Mouse (Mus musculus): Measurements from ENCODE around the gene Ern1. TPM values are rescaled to one million over a fixed set of nuclear protein-coding genes. Genes with fewer than 3 reads are reported as not detected.

Ern1 gene
- polyA plus RNA-seq (2014; fragmentation: Nextera tagmentation; extraction: Ambion mirVana) = 3.0 and 3.8 TPM in 2 replicates

DNA sequence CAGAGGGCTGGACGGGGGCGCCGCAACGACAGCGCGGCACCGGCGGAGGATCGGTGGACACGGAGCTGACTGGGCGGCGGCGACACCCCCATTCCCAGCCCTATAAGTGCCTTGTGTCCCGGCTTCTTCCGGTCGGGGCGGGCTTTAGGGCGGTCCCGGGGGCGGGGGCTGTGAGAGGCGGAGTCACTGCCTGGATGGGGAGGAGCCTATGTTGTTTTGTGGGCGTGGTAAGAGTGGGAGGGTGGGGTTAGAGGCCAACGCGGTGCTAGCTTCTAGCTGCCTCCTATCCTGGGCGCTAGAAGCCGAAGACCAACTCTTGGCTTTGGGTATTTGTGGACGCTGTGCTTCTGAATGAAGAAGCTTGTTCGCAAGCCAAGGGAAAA, at the start of gene Ern1:
Gene Ern1, minus strand, starts transcription at position 120 of the 383 bp plus-strand sequence.
- Histone ChIP-seq H3K27me3 (ENCODE audit: control insufficient read depth, insufficient read depth, low read length) (no peaks in the 10 kb centered on the region), H3K9me3 (replicated peaks; ENCODE audit: control insufficient read depth, low read length) (no peaks in the 10 kb centered on the region), H3K9ac (replicated peaks; ENCODE audit: low read length) (peak within 1 kb of the TSS; percentile 77), H3K36me3 (replicated peaks; ENCODE audit: control insufficient read depth, insufficient read depth, low read depth, low read length) (no peaks in the 10 kb centered on the region), H3K4me3 (ENCODE audit: low read depth, low read length) (peak within 1 kb of the TSS; percentile 95), H3K4me1 (ENCODE audit: control insufficient read depth, insufficient read depth, low read length) (no peaks in the 10 kb centered on the region), H3K4me2 (ENCODE audit: low read depth, low read length) (peak within 1 kb of the TSS; percentile 90), H3K27ac (replicated peaks; ENCODE audit: low read depth, low read length) (peak within 1 kb of the TSS; percentile 59)
- WGBS = under 1% methylated on average over 28 of the region's 28 CpGs
- DNase-seq (ENCODE audit: low spot score) = peak; percentile 95
- peak; percentile 96 for ATAC-seq (replicated peaks; ENCODE audit: insufficient number of reproducible peaks, low FRiP score, low TSS enrichment, low read depth)

DNA sequence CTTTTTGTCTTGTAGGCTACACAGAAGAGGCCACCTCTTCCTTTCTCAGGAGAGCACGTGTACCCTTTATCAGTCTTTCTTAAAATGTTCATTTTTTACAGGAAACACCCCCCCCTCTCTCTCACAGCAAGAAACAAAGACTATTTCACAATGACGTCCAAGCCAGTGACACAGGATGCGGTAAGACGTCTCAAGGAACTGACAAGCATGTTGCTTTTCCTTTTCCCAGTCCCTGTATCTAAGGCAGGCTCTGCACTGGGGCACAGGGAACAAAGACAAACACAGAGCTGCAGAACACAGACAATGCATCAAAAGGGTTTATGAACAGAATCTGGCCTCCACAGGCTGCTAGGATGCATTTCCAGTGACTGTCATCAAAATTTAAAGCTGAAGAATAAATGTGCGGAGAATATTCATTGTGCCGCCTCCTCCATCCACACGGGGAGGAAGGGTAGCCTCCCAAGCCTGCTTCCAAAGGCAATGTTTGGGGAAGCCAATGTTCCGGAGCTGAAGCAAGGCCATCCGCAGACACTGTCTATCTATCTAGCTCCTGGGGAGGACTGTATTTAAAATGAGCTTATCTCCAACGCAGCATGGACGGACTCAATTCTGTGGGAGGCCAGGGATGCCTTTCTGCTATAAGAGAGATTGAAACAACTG, 48.7 kb upstream of the Ern1 start:
- Histone ChIP-seq H3K4me1 (ENCODE audit: control insufficient read depth, insufficient read depth, low read length) (no peaks in the 10 kb centered on the region), H3K4me2 (ENCODE audit: low read depth, low read length) (no peak overlapping the region), H3K27ac (replicated peaks; ENCODE audit: low read depth, low read length) (no peak overlapping the region), H3K4me3 (ENCODE audit: low read depth, low read length) (no peak overlapping the region), H3K36me3 (replicated peaks; ENCODE audit: control insufficient read depth, insufficient read depth, low read depth, low read length) (no peaks in the 10 kb centered on the region), H3K27me3 (ENCODE audit: control insufficient read depth, insufficient read depth, low read length) (no peaks in the 10 kb centered on the region), H3K9ac (replicated peaks; ENCODE audit: low read length) (no peak overlapping the region), H3K9me3 (replicated peaks; ENCODE audit: control insufficient read depth, low read length) (no peaks in the 10 kb centered on the region)
- no peak for ATAC-seq (replicated peaks; ENCODE audit: insufficient number of reproducible peaks, low FRiP score, low TSS enrichment, low read depth)
- DNase-seq (ENCODE audit: low spot score) = no peak
- WGBS = 71% methylated on average over 11 of the region's 11 CpGs

DNA sequence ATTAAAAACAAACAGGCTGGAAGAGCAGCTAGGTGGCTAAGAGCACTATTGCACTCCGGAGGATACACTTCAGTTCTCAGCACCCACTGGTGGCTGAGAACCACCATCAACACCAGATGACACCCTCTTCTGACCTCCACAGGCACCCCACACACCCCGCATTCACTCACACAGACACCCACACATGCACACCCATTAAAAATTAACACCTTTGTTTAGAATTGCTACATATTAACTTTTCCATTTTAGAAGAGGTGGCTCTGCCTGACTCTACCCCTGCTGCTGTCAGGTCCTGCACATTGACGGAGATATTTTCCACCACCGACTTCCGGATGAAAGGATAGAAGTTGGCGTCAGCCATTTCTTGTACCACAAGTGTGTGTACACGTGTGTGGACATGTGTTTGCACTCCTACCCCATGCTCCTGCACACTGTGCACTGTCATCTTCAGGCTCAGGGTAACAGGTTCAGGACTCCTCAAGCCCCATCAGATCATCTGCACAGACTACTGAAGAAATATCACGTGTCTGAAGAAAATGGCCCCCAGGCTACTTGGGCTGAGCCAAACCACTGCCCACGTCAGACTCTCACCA, 48.1 kb upstream of the Ern1 start:
- no peak overlapping the region for H3K4me3 ChIP-seq (ENCODE audit: low read depth, low read length)

DNA sequence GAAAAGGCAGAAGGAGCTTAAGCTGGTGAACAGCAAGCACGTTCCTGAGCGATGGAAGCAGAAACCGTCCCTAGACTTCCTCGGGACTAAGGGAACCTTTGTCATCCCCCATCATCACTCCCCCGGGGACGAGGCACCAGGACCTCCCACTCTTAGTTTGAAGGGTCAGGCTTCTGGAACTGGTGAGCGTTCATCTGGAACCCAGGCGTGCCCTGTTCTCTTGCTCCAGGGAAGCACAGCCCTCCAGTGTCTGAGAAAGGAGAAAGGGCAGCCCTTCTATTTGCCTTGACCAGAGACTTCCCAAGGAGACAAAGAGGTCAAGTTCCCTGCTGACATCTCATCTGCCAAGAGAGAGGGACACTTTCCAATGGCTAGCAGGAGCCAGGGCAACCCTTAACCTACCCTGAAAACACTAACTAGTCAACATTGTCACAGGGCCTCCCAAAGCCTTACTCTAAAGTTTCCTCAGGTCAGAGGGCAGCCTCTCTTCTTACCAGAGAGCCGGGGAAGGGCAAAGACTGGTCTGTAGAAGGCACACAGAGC, 44.7 kb upstream of the Ern1 start:
- Histone ChIP-seq H3K9me3 (replicated peaks; ENCODE audit: control insufficient read depth, low read length) (no peaks in the 10 kb centered on the region), H3K4me1 (ENCODE audit: control insufficient read depth, insufficient read depth, low read length) (no peaks in the 10 kb centered on the region), H3K4me3 (ENCODE audit: low read depth, low read length) (no peak overlapping the region), H3K4me2 (ENCODE audit: low read depth, low read length) (no peak overlapping the region), H3K27me3 (ENCODE audit: control insufficient read depth, insufficient read depth, low read length) (no peaks in the 10 kb centered on the region), H3K36me3 (replicated peaks; ENCODE audit: control insufficient read depth, insufficient read depth, low read depth, low read length) (no peaks in the 10 kb centered on the region), H3K27ac (replicated peaks; ENCODE audit: low read depth, low read length) (no peak overlapping the region), H3K9ac (replicated peaks; ENCODE audit: low read length) (no peak overlapping the region)
- WGBS = 49% methylated on average over 9 of the region's 9 CpGs
- no peak for DNase-seq (ENCODE audit: low spot score)
- no peak for ATAC-seq (replicated peaks; ENCODE audit: insufficient number of reproducible peaks, low FRiP score, low TSS enrichment, low read depth)

More for the DNA sequence above, 48.1 kb upstream of the Ern1 start:
- H3K4me2 ChIP-seq (ENCODE audit: low read depth, low read length) = no peak overlapping the region
- no peak overlapping the region for H3K27ac ChIP-seq (replicated peaks; ENCODE audit: low read depth, low read length)
- H3K4me1 ChIP-seq (ENCODE audit: control insufficient read depth, insufficient read depth, low read length) = no peaks in the 10 kb centered on the region
- ATAC-seq (replicated peaks; ENCODE audit: insufficient number of reproducible peaks, low FRiP score, low TSS enrichment, low read depth) = no peak
- 82% methylated on average over 9 of the region's 9 CpGs for WGBS
- H3K27me3 ChIP-seq (ENCODE audit: control insufficient read depth, insufficient read depth, low read length) = no peaks in the 10 kb centered on the region
- no peaks in the 10 kb centered on the region for H3K9me3 ChIP-seq (replicated peaks; ENCODE audit: control insufficient read depth, low read length)
- DNase-seq (ENCODE audit: low spot score) = no peak
- H3K9ac ChIP-seq (replicated peaks; ENCODE audit: low read length) = no peak overlapping the region
- H3K36me3 ChIP-seq (replicated peaks; ENCODE audit: control insufficient read depth, insufficient read depth, low read depth, low read length) = no peaks in the 10 kb centered on the region

DNA sequence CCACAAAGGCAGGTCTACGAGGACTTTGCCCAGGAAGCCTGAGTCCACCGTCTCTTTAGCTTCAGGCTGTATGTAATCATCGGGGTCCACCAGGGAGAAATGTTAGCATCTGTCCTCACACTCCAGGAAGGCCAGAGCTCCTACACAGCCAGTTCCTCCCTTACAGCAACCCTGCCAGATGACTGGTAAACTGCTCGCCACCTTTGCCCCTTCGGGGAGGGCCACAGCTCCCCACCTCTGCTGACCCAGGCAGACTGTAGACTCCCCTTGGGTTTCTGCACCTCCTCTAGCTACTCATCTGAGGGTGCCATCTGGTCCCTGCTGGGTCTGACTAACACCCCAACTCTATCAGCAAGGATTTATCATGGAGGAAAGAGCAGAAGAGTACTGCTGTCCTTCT, 42.1 kb upstream of the Ern1 start:
- ATAC-seq (replicated peaks; ENCODE audit: insufficient number of reproducible peaks, low FRiP score, low TSS enrichment, low read depth) = no peak
- no peaks in the 10 kb centered on the region for H3K4me1 ChIP-seq (ENCODE audit: control insufficient read depth, insufficient read depth, low read length)

DNA sequence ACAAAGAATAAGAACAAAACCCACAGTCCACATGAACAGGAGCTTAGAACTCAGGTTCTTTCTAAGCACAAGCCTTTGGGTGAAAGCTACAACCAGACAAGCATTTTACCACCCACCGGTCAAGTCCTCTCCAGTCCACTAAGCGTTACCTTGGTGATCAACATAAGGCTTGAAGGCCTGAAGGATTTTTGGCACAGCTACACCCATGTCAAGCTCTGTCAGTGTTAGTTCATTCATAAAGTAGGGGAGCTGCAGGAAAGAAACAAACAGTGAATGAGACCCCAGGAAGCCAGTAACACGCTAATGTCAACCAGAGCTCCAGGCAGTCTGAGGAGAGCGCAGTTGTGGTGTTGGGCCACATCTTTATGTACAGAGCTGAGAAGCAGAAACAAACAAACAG, 41.5 kb upstream of the Ern1 start:
- Histone ChIP-seq H3K36me3 (replicated peaks; ENCODE audit: control insufficient read depth, insufficient read depth, low read depth, low read length) (no peaks in the 10 kb centered on the region), H3K4me1 (ENCODE audit: control insufficient read depth, insufficient read depth, low read length) (no peaks in the 10 kb centered on the region), H3K9me3 (replicated peaks; ENCODE audit: control insufficient read depth, low read length) (no peaks in the 10 kb centered on the region; the same call in 1 of the 2 replicates), H3K27me3 (ENCODE audit: control insufficient read depth, insufficient read depth, low read length) (no peaks in the 10 kb centered on the region), H3K9ac (replicated peaks; ENCODE audit: low read length) (no peak overlapping the region), H3K27ac (replicated peaks; ENCODE audit: low read depth, low read length) (no peak overlapping the region), H3K4me2 (ENCODE audit: low read depth, low read length) (no peak overlapping the region), H3K4me3 (ENCODE audit: low read depth, low read length) (no peak overlapping the region)
- 83% methylated on average over 4 of the region's 4 CpGs for WGBS
- ATAC-seq (replicated peaks; ENCODE audit: insufficient number of reproducible peaks, low FRiP score, low TSS enrichment, low read depth) = no peak
- no peak for DNase-seq (ENCODE audit: low spot score)

More for the DNA sequence above, 42.1 kb upstream of the Ern1 start:
- Histone ChIP-seq H3K4me3 (ENCODE audit: low read depth, low read length) (no peak overlapping the region), H3K4me2 (ENCODE audit: low read depth, low read length) (no peak overlapping the region), H3K36me3 (replicated peaks; ENCODE audit: control insufficient read depth, insufficient read depth, low read depth, low read length) (no peaks in the 10 kb centered on the region), H3K27ac (replicated peaks; ENCODE audit: low read depth, low read length) (no peak overlapping the region), H3K9me3 (replicated peaks; ENCODE audit: control insufficient read depth, low read length) (no peaks in the 10 kb centered on the region; the same call in 1 of the 2 replicates), H3K27me3 (ENCODE audit: control insufficient read depth, insufficient read depth, low read length) (no peaks in the 10 kb centered on the region), H3K9ac (replicated peaks; ENCODE audit: low read length) (no peak overlapping the region)
- 66% methylated on average over 5 of the region's 5 CpGs for WGBS
- DNase-seq (ENCODE audit: low spot score) = no peak

DNA sequence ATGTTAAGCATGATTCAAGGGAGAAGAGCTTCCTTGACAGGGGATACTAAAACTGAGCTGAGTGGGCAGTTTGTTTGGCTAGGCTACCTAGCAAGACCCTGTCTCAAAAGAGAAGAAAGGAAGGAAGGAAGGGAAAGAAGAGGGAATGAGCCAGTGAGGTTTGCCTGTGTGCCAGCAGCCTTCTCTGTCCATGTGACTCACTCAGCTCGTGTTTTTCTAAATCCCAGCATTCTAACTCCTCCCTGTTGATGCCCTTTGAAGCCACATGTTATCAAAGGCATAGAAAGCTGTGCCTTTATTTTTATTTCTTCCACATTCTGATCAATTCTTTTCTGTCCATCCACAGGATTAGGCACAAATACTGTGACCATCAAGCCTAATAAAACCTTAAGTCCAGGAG, 40.3 kb upstream of the Ern1 start:
- H3K27ac ChIP-seq (replicated peaks; ENCODE audit: low read depth, low read length) = no peak overlapping the region
- 19% methylated on average over 1 of the region's 1 CpGs for WGBS
- H3K36me3 ChIP-seq (replicated peaks; ENCODE audit: control insufficient read depth, insufficient read depth, low read depth, low read length) = no peaks in the 10 kb centered on the region

DNA sequence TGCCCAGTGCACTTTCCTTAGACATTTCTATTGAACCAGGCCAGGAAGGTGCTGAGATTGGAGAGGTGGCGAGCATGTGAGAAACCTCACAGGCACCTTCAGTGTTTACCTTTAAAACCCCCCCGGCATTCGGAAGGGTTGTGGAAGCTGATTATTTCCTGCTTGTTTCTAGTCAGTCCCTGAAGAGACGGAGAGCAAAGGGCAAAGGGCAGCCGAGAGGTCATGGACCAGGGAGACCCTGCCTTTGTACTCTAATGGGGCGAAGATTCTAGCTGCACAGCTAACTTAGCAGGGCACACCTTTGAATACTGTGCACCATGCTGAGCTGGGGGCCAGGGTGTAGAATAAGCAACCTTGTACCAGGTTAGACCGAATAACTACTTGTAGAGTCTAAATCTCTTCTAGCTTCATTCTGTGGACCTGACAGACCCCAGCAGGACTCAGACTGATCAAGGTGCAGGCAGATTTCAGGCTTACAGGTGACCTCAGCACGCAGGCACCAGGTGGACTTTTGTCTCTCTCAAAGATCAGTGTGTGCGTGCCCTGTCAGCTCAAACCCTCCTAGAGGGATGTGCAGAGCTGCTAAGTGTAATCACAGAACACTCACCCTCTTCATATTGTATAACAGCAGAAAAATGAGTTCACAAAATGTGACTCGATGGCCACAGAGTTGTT, 39.6 kb upstream of the Ern1 start:
- Histone ChIP-seq H3K4me1 (ENCODE audit: control insufficient read depth, insufficient read depth, low read length) (no peaks in the 10 kb centered on the region), H3K27ac (replicated peaks; ENCODE audit: low read depth, low read length) (no peak overlapping the region), H3K9me3 (replicated peaks; ENCODE audit: control insufficient read depth, low read length) (no peaks in the 10 kb centered on the region; the same call in 1 of the 2 replicates), H3K4me3 (ENCODE audit: low read depth, low read length) (no peak overlapping the region), H3K27me3 (ENCODE audit: control insufficient read depth, insufficient read depth, low read length) (no peaks in the 10 kb centered on the region), H3K9ac (replicated peaks; ENCODE audit: low read length) (no peak overlapping the region), H3K4me2 (ENCODE audit: low read depth, low read length) (no peak overlapping the region), H3K36me3 (replicated peaks; ENCODE audit: control insufficient read depth, insufficient read depth, low read depth, low read length) (no peaks in the 10 kb centered on the region)
- ATAC-seq (replicated peaks; ENCODE audit: insufficient number of reproducible peaks, low FRiP score, low TSS enrichment, low read depth) (no peak), DNase-seq (ENCODE audit: low spot score) (no peak)
- 42% methylated on average over 10 of the region's 10 CpGs for WGBS

More for the DNA sequence above, 40.3 kb upstream of the Ern1 start:
- Histone ChIP-seq H3K4me3 (ENCODE audit: low read depth, low read length) (no peak overlapping the region), H3K4me2 (ENCODE audit: low read depth, low read length) (no peak overlapping the region), H3K9me3 (replicated peaks; ENCODE audit: control insufficient read depth, low read length) (no peaks in the 10 kb centered on the region; the same call in 1 of the 2 replicates), H3K27me3 (ENCODE audit: control insufficient read depth, insufficient read depth, low read length) (no peaks in the 10 kb centered on the region), H3K4me1 (ENCODE audit: control insufficient read depth, insufficient read depth, low read length) (no peaks in the 10 kb centered on the region), H3K9ac (replicated peaks; ENCODE audit: low read length) (no peak overlapping the region)
- DNase-seq (ENCODE audit: low spot score) (no peak), ATAC-seq (replicated peaks; ENCODE audit: insufficient number of reproducible peaks, low FRiP score, low TSS enrichment, low read depth) (no peak)

Data from embryonic facial prominence, embryonic 11.5 days (tissue).